Mouse (Mus musculus) ovary, postnatal 14 days (tissue): Measurements from ENCODE around the gene Chic2.

Source experiments
- DNase-seq: peaks from one replicate; pipeline ENCODE4 v3.0.0; 2022; ENCODE audit warnings: low spot score

The Chic2 gene

DNA sequence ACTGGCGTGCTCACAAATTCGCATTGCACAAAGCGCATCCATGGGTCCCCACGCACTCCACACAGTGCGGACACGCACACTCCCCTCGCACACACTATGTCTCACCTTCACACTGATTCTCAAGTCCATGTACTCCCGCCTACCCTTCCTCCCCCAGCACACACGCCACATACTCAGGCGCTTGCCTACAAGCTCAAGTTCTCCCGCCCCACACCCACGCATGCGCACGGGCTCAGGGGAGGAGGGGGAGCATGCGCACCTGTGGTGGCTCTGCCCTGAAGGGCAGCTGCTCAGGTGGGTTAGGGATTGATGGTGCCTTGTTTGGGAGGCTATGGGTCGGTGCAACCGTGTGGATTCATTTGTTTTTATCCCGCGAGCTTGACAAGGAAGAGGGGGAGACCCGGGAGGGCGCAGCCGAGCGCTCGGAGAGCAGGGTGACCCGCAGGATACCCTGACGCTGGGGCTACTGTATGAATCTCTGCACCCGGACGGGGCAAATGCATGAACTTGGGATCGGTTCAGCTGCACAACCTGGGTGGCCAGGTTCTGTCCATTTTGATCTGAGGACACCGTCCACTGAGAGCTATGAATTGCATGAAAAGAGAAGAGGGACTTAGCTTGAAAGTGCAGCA, 22.7 kb upstream of the Chic2 start:
- DNase-seq = no peak

- DNase-seq = no peak
Measured at GRCm38 (mm10) chr5:75066715-75067114, 22.1 kb upstream of the Chic2 start.

DNA sequence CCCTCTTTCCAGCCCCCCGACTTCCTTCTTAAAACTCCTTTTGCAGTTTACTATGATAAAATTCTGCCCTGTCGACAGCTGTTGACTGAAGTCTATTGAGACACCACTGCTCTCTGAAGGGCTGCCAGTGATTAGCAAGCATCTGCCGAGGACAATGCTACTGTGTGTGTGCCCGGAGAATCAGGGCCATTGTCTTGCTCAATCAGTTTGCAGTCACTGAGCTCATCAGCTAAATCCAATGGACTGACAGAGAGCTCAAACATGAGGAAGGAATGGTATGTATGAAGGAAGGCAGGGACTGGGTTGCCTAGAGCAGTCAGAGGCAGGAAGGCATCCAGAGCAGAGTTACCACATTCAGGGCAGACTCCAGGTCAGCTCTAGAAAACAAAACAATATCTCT, 18.6 kb upstream of the Chic2 start:
- DNase-seq = no peak

DNA sequence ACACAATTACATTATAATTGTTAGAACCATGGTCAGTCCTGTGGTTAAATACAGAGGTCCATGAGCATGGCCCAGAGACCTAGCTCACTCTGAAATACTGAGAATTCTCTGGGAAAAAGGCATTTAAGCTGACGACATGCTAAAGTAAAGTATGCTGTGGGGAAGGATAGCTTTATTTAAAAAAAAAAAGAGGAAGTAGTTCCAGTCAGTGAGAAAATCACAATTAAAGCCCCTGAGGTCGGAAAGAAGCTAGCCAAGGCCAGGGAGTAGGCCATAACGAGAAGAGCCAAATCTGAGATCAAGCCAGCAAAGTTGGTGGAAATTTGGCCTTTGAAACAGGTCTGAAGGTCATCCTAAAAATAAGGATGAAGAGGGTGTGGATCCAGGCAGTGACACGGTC, 6.5 kb upstream of the Chic2 start:
- DNase-seq = no peak

GRCm38 (mm10) chr5:75046681-75047321, 2.2 kb upstream of the Chic2 start:
- DNase-seq = no peak

- no peak for DNase-seq
Measured at GRCm38 (mm10) chr5:75045371-75045770, 797 bp upstream of the Chic2 start.

GRCm38 (mm10) chr5:75043621-75044301, 813 bp downstream of the Chic2 start:
- DNase-seq = peak; percentile 35

DNA sequence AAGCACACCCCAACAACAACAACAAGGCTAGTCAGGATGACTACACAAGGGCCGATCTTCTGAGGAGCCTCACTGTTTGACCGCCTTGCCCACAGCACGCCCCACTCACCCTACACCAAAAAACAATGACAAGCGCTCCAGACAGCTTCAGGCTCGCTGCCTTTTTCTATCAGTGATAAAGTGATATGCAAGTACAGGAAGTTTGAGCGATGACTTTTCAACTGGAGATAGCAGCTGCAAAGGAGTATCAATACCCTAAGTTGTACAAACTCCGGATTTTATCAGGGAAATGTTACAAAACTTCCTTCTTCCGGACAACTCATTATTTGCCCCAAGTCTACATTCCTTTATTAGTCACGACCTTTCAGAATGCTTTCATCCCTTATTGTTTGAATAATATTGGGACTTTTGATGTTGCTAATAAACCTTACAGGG, 1.5 kb downstream of the Chic2 start:
- no peak for DNase-seq

DNA sequence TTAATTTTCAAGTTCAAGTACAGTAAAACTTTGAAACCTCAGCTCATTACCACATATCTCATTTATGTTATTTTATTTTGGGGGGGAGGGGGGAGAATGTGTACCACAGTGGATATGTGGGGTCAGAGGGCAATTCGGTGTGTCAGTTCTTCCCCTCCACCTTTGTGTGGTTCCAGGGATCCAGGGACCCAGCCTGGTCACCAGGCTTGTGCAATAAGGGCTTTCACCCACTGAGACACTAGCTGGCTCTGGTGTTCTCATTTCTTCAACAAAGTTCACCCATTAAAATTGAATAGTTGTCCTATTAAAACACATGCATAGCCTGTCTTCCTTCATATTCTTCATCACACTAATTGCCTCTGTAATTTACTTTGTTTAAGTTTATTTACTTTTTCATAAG, 5.3 kb downstream of the Chic2 start:
- no peak for DNase-seq

GRCm38 (mm10) chr5:75035475-75035874, 9.1 kb downstream of the Chic2 start:
- no peak for DNase-seq

DNA sequence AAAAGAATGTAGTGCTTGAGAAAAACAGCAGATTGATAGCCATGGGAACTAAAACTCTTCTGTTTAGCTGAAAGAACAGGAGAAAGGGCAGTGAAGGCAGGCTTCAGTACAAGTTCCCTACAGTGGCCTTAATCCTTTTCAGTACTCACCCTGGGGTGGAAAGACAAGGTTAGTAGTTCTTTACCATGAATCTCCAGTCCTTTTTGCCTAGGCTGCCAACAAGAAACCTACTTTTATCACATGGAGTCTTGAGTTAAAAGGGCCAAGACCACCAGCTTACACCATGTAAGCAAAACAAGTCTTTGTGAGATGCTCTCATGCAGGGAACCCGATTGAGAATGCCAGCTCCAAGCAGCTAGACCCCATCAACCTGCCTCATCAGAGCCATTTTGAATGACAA, 29.8 kb downstream of the Chic2 start:
- no peak for DNase-seq

DNA sequence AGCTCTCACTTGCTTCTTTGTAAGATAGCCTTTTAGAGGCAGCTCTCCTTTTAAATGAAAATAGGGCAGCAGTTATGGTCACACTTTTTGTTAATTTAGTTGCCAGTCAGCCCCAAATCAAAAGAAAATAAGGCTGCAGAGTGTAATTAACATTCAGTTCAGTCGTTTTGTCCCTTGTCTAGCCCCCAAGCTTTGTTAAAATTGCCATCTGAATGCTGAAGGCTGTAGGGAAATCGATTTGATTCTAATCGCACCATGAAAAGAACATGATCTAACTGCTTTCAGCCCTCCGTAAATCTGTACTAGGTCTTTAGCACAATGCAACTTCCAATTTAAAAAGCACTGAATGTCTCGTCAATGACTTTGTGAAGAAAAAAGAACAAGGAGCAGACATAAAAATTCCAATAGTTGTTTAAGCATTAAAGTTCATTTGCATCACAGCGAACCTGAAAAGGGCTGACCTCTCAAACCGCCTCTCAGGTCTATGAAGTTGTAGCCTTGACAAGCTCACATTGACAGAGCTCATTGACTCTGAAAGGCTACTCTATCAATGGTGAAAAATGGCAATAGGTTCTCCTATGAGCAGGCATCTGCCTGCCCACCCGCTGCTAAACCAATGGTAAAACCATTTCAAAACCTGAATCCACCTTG, 31.7 kb downstream of the Chic2 start:
- DNase-seq = no peak

- DNase-seq = no peak
Measured at GRCm38 (mm10) chr5:75011985-75012738, 32.4 kb downstream of the Chic2 start.

- DNase-seq = no peak
Measured at GRCm38 (mm10) chr5:75004755-75005154, 39.8 kb downstream of the Chic2 start.

- no peak for DNase-seq
Measured at GRCm38 (mm10) chr5:75002109-75002508, 42.5 kb downstream of the Chic2 start.

- DNase-seq = no peak
Measured at GRCm38 (mm10) chr5:74998716-74999512, 45.7 kb downstream of the Chic2 start.

- no peak for DNase-seq
Measured at GRCm38 (mm10) chr5:74994947-74995346, 49.6 kb downstream of the Chic2 start.

- DNase-seq = no peak
Measured at GRCm38 (mm10) chr5:74984101-74984500, 60.5 kb downstream of the Chic2 start.

DNA sequence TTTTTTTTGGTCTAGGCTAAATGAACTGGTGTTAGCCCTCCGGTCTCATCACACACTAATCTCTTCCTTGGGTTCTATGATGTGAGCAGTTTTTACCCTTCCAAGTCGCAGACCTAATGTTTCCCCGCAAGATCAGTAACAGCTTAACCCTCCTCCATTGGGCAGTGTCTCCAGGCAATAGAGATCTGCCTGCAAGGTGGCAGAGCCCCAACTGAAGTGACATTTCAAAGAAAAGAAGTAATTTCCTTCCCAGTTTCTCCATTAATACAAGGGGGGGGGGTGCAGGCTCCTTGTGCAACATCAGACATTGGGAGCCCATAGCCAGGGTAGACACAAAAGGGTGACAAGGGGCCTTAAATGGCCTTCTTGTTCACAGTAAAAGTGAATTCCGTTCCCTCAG, 64.0 kb downstream of the Chic2 start:
- no peak for DNase-seq

DNA sequence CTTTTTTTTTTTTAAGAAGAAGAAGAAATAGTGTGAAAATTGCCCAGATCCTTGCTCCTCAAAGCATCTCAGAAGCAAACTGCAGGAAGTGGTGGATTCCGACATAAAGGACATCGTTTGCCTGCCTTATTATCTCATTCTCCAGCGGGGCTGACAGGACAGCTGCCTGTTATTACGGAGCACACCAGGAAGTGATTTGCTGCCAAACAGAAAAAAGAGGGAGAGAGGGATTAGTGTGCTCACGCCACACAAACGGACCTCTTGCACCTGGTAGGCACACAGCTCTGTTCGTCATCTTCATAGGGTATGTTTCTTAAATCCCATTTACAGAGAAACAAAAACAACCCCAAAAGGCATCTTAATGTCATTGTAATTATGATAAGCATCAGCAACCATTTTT, 64.4 kb downstream of the Chic2 start:
- DNase-seq = no peak

- no peak for DNase-seq
Measured at GRCm38 (mm10) chr5:74979586-74979985, 65.0 kb downstream of the Chic2 start.
